Mouse (Mus musculus): ENCODE results near the gene Fgfbp1.

DNA sequence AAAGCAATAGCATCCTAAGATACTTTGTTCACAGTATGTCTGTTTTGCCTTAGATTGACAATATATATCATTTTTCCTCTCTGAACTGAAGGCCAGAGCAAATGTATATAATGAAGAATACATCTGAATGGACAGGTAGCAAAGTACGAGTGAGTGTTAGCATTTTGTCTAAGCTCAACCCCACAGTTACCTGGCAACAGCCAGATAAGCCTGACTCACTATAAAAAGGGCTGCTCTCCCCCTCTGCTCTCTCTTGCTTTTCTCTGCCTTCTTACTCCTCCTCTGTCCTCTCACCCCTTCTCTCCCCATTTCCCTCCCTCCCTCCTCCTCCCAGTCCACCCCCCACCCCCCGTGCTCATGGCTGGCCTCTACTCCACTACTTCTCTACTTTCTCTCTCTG, 48.3 kb downstream of the Fgfbp1 start:
- TF ChIP-seq EP300 (IDR thresholded peaks at IDR 0.05; ENCODE audit: low read depth) = no peak
- no peak for TF ChIP-seq CTCF (IDR thresholded peaks at IDR 0.05; ENCODE audit: low read depth)

Measured in heart, postnatal 0 days (tissue).